Mouse (Mus musculus) thymus, adult 2 months (tissue): ENCODE results near the gene Ankrd12. TPM values are rescaled to one million over a fixed set of nuclear protein-coding genes. Genes with fewer than 3 reads are reported as not detected.

ENCODE experiments used
- DNase-seq: peaks from one replicate; pipeline ENCODE4 v3.0.0; 2021
- H3K27ac ChIP-seq: fragments of 200-500 bp; 2 replicates; pipeline ENCODE4 v1.5.1; 2012; ENCODE audit warnings: low read length, control low read depth; ENCODE audit not compliant: control insufficient read depth, insufficient read depth
- H3K27me3 ChIP-seq: fragments of 200-500 bp; 2 replicates; pipeline ENCODE4 v1.6.1; 2012; ENCODE audit warnings: mild to moderate bottlenecking, low read length, moderate library complexity, mixed read lengths; ENCODE audit not compliant: control insufficient read depth, insufficient read depth
- H3K36me3 ChIP-seq: fragments of 200-500 bp; 2 replicates; pipeline ENCODE4 v1.6.1; 2012; ENCODE audit warnings: mild to moderate bottlenecking, low read length, moderate library complexity; ENCODE audit not compliant: control insufficient read depth, insufficient read depth
- H3K4me1 ChIP-seq: fragments of 200-500 bp; replicated peaks from 2 replicates; pipeline ENCODE4 v1.6.1; 2012; ENCODE audit warnings: low read length; ENCODE audit not compliant: control insufficient read depth, insufficient read depth
- H3K4me3 ChIP-seq: fragments of 200-500 bp; 2 replicates; pipeline ENCODE4 v1.5.1; 2012; ENCODE audit warnings: mild to moderate bottlenecking, low read length, control low read depth, moderate library complexity; ENCODE audit not compliant: control insufficient read depth, insufficient read depth
- CTCF ChIP-seq: fragments of 200-500 bp; IDR thresholded peaks from 2 replicates; pipeline ENCODE4 v1.5.1; 2012; ENCODE audit warnings: mild to moderate bottlenecking, control low read depth, low read length, moderate library complexity, borderline replicate concordance; ENCODE audit not compliant: control insufficient read depth, poor library complexity, insufficient read depth; ENCODE audit errors: extremely low read depth
- POLR2A ChIP-seq: fragments of 200-500 bp; IDR thresholded peaks from 2 replicates; pipeline ENCODE4 v1.6.1; 2012; ENCODE audit warnings: mild to moderate bottlenecking, low read length, control low read depth, moderate library complexity; ENCODE audit not compliant: control insufficient read depth, poor library complexity, insufficient read depth; ENCODE audit errors: extremely low read depth
- WGBS: fragments of 180-500 bp; shearing (Covaris S2); methylation state at CpG from one replicate; pipeline ENCODE4 v1.1.7; 2018; 5-methylcytosine and 5-hydroxymethylcytosine counted together
- polyA plus RNA-seq: library from polyadenylated mRNA; depleted of rRNA; stranded (reverse); fragments of >200 nt; gene quantifications from 2 replicates; pipeline ENCODE4 v1.2.3, GENCODE M21; 2012; rRNA removed

Gene Ankrd12
- polyA plus RNA-seq, 1 experiment, result 7.9 TPM

DNA sequence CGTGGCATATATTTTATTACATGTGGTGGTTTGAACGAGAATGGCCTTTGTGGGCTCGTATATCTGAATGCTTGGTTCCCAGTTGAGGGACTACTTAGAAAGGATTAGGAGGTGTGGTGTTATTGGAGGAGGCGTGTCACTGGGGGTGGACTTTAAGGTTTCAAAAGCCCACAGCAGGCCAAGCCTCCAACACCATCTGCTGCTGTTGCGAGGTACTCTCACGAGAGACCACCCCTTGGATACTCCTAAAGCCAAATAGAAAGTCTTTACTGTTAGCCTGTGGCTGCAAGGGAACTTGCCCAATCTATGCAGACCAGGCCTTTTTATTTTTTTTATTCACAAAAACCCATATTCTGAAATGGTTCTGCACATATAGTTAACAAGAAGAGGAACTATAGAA lies 154.9 kb downstream of the Ankrd12 start:
- 96% methylated on average over 6 of the region's 6 CpGs for WGBS
- Histone ChIP-seq H3K4me1 (no peaks in the 10 kb centered on the region), H3K36me3 (peaks cover 11% of the 10 kb centered on the region), H3K27me3 (no peaks in the 10 kb centered on the region), H3K4me3 (no peak overlapping the region), H3K27ac (no peak overlapping the region)
- no peak for DNase-seq
- TF ChIP-seq POLR2A (no peak), CTCF (no peak)

DNA sequence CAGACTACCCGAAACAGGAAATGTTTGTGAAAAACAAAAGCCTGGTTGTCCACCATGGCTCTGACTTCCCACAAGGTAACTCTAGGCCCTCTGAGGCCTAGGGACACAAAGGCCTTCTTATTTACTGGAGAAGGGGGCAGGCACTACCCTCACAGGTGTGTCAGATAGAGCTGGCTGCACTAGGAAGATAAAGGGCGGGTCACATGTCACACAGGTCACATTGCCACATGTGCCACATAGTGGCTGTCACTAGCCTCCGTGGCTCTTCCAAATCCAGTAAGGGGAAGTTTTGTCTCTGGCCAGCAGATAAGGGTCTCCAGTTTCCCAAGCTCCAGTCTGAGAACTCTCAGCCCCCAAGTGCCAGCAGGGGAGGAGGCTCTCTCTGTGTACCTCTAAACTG lies 157.7 kb downstream of the Ankrd12 start:
- DNase-seq, result no peak
- no peaks in the 10 kb centered on the region for H3K27me3 ChIP-seq
- no peaks in the 10 kb centered on the region; the same call in 1 of the 2 replicates for H3K36me3 ChIP-seq
- H3K27ac ChIP-seq, result no peak overlapping the region
- no peak for TF ChIP-seq CTCF
- TF ChIP-seq POLR2A, result no peak
- no peaks in the 10 kb centered on the region for H3K4me1 ChIP-seq
- WGBS, result 82% methylated on average over 3 of the region's 3 CpGs
- no peak overlapping the region for H3K4me3 ChIP-seq

DNA sequence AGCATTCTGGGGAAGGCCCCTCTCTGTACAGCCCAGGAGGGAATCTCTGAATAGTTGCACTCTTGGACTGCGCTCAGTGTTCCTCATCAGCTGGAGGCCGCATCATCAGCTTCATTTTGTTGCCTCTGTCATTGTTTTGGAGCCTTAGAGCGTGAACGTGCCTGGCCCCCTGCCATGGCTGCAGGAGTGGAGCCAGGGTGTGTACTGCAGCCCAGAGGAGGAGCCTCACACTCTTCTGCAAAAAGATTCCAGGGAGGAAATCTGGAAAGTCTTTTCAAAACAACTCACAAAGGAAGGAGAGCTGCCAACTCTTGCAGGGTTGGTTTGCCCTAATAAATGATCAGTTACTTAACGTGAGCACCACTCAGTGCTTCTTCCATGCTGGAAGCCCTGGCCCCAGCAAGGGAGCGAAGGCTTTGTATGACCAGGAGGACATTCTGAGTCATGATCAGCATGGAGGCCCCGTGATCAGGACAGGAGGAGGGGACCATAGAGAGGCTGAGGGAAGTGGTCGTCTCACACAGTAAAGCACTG lies 160.7 kb downstream of the Ankrd12 start:
- TF ChIP-seq CTCF (no peak), POLR2A (no peak)
- Histone ChIP-seq H3K27ac (no peak overlapping the region), H3K4me3 (no peak overlapping the region), H3K36me3 (no peaks in the 10 kb centered on the region), H3K4me1 (no peaks in the 10 kb centered on the region), H3K27me3 (no peaks in the 10 kb centered on the region)
- WGBS, result 85% methylated on average over 8 of the region's 8 CpGs
- no peak for DNase-seq

Other genes with a start within 250 kb of the Ankrd12 start
- gene Ralbp1, start 191.3 kb downstream of the Ankrd12 start, polyA plus RNA-seq, result 47.6 and 48.7 TPM in 2 replicates
- gene Twsg1, start 125.9 kb downstream of the Ankrd12 start, polyA plus RNA-seq, result 33.9 and 35.2 TPM in 2 replicates
- 37.0 and 41.1 TPM in 2 replicates for gene Ndufv2, start 24.5 kb upstream of the Ankrd12 start, polyA plus RNA-seq
- gene Washc1, start 34.5 kb upstream of the Ankrd12 start, polyA plus RNA-seq, result 95.9 and 99.5 TPM in 2 replicates
- gene Ddx11, start 46.4 kb upstream of the Ankrd12 start, polyA plus RNA-seq, result 21.5 and 22.2 TPM in 2 replicates